Mouse (Mus musculus): ENCODE results near the gene Hmg20b. TPM values are rescaled to one million over a fixed set of nuclear protein-coding genes. Genes with fewer than 3 reads are reported as not detected.
A peak's percentile ranks its signal among the peaks of the same experiment; 100 is the strongest.

Gene Hmg20b
- total RNA-seq (2022), result 10 to 100 TPM; 52.4 to 61.2 (median 57.1) TPM

DNA sequence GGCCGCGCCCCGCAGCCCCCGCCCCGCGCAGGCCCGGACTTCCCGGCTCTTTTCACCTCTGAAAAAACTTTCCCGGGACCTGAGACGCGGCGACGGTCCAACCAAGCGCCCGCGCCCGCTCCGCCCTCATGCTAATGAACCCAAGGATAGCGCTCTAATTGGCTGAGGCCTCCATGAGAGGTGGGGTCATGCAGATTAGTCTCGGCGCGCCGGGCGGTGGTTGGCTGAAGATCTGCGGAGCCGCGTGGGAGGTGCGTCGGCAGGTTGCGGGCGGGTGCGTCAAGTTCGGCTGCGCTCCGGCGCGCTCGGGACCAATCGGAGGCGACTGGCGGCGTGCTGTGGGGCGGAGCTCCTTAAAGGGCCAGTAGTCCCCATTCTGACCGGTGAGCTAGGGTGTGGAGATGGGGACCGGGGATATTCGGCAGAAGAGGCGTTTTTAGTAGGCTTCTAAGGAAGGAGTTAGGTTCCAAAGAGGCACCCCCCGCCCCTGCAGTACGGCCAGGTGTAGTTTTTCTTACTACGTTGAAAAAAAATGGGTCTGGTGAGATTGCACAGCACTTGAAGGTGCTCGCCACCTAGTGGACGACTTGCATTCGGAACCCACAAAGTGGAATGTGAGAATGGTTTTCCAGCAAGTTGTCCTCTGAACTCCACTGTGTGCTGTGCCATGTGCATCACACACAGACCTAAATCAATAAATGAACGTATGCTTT lies at the start of gene Hmg20b:
Hmg20b (minus strand) TSS at position 130 of the 713 bp plus-strand sequence.
- DNase-seq (ENCODE audit: low spot score), result peak; percentile 99

DNA sequence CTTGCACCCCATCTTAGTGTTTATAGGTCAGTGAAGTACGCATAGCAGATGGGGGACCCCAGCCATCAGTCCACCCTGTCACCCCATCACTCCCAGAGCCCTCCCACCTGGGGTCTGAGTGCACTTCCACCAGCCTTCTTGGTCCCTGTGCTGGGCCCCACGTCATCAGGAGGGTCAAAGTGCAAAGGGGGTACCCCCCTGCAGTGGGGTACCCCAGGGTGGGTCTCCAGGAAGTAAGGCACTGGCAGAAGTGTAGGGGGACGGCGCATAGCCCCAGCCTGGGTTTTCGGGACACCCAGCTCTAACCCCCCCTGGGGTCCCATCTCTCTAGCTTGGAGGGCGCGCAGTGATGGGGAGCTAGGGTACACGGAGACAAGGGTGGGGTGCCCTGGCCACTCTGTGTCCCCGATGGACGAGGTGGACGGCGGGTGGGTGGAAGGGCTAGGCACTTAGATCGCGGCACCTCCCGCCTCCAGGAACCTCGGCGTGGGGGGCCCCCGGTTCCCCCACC lies 49.6 kb upstream of the Hmg20b start:
- no peak for DNase-seq (ENCODE audit: low spot score)

DNA sequence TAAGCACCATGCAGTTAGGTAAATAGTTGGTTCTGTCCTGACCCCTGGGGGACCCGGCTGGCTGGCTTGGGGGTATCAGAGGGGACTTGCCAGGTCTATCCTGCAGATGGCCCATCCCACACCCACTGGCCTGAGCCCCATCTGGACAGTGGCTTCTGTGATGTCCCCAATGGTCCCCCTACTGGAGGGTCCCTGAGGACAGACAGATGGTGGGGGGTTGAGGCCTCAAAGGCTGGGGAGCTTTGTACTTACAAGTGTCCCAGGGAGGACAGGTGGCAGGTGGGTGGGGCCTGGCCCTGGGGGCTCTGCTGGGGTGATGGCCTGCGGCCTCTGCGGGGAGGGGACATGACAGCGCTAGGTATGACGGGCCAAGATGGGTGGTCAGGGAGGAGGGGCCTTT lies 49.0 kb upstream of the Hmg20b start:
- no peak for DNase-seq (ENCODE audit: low spot score)

DNA sequence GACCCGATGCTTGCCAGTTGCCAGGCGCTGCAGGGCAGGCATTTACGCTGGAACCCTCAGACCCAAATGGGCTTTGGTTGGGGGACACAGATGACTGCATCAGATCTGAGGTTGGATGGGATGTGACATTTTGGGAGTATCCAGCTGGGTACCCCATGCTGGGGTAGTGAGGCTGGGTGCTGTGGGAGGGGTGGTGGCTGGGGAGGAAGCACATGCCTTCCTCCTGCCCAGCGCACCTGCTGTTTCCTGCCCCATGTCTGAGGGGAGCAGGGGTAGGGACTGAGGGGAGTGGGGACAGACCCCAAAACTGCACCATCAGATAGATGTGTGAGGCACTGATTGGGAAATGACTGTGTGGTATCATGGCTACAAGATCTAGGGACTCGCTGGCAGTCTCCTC lies 46.5 kb upstream of the Hmg20b start:
- no peak for DNase-seq (ENCODE audit: low spot score)

DNA sequence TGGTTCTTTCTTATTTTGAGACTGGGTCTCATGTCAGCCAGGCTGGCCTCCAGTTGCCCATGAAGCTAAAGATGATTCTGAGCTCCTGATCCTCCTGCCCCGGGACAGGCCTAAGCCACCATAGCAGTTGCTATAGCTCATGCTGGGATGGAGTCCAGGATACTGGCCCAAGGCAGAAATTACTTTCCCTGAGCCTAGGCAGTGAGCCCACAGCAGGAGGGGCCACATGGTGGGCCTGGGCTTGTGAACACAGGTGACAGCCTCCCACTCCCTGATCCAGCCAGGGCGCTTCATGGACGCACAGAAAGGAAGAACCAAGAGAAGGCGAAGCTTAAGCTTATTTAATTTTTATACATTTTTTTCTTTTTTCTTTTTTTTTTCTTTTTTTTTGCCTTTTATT lies 45.6 kb upstream of the Hmg20b start:
- DNase-seq (ENCODE audit: low spot score), result no peak

DNA sequence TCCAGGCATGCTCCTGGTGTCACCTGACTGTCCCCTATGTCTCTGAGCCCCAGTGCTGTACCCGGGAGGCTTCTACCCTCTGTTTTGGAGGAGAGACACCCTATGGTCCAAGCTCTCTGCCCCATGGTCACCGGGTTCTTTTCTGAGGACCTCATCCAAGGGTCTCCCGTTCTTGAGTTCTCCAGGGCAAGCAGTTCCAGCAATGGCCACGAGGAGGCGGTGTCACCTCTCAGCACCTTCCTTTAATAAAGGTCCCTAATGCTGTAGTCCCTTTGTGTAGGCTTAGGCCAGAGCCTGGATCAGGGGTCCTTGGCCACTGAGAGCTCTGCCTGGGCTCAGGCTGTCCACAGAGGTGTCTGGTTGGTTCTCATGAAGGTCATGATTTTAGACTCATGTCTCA lies 44.8 kb upstream of the Hmg20b start:
- DNase-seq (ENCODE audit: low spot score), result peak; percentile 75

DNA sequence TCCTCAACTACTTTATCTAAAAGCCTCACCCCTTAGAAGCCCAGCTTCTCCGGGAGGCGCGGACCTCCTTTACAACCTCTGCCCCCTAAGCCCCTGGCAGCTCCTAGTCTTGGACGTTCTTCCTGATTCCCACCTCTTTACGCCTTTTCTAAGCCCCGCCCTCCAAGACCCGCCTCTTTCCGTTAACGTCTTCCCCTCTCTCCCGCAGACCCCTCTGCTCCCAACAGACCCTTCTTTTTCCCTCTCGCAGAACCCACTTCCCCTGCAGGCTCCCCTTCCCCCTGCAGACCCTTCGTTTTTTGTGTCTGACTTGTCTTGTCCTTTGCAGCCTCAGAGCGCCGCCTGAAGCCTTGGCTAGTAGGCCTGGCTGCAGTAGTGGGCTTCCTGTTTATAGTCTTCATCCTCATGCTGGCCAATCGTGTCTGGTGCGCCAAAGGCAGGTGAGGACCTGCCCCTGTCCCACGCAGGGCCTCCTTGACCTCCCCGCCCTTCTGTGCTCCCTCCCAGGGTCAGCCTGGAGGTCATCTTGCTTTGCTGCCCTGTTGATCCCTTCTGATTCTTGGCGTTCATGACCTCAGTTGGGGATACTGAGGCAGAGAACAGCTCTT lies 43.3 kb upstream of the Hmg20b start:
- DNase-seq (ENCODE audit: low spot score), result no peak

DNA sequence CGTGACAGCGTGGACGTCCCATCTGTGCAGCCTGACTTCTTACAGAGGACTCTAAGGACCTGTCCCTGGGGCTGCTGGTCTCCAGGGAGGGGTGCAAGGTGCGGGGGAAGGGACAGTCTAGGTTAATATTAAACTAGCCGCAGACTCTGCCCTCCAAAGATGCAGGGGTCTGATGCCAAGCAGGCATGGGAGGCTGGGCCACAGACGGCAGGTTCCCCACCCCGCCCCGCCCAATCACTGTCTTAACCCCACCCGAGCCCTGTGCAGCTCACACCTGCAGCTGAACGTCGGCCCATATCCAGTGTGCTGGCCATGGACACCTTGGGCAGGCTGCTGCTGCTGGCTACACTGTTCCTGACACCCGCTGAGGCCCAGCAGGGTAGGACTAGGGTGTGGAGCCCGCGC lies 42.5 kb upstream of the Hmg20b start, which contains the start of gene Smim24:
Smim24 (plus strand) TSS at position 271 of the 405 bp plus-strand sequence.
- no peak for DNase-seq (ENCODE audit: low spot score)

DNA sequence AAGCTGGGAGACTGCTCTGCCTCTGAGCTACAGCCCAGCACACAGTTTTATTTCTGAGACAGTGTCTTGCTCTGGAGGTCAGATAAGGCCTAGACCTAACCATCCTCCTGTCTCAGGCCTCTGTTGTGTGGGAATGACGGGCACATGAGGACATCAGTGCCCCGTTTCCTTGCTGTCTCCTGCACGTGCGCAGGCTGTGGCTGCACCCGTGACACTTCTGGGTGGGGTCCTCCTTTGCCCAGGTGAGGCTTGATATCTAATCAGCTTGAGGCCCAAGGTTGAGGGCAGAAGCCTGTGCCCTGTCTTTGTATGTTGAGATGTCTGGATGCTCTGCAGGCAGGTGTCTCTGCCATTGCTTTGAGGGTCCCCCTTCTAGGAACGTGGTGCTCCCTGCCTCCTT lies 42.0 kb upstream of the Hmg20b start:
- no peak for DNase-seq (ENCODE audit: low spot score)

DNA sequence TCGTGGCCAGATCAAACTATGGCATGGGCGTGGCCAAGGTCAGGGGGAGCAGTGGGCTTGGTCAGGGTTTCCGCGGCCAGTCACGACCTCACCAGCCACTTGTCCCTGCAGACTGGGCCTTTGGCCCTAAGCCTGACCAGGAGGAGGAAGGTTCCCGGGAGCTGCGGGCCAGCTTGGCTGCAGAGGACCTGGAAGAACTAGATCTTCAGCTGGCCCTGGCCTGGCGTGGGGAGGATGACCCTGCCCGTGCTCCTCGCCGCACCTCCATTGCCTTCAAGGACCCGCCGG lies 40.3 kb upstream of the Hmg20b start:
- DNase-seq (ENCODE audit: low spot score), result no peak

DNA sequence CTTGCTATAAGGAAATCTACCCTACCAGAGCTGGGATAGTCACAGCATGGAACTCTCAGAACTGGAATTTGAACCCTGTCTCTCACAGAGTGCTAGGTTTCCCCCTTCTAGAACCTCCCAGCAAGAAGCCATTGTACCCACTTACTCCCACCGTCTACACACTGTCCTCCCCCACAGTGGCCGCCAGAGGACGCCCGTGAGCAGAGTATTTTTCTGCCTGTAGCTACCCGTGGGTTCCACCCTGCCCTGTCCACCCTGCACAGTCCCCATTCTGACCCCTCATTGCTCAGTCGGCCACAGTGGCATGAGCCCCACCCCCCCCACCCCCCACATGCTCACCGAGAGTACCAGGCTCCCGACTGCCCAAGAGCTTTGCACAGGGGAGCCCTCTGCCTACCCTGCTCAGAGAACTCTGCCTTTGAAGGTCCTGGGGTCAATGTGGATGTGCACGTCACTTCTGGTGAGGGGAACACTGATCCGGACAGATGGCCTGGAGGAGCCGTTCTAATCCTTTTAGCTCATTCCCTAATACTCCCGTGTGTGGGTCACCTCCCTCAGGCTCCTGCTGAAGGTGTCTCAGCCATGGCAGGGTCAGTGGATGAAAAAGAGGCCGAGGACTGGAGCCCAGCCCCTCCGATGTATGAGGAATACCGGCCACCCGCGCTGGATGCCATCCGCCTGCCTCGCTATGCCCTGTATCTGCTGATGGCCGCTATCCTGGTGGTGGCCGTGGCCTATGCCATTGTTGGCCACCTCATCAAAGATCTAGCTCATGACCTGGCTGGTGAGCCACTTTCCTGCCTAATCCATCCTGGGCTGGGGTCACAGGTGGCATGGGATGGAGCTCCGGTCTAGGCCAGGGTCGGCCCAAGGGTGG lies 39.8 kb upstream of the Hmg20b start:
- peak; percentile 75 for DNase-seq (ENCODE audit: low spot score)

DNA sequence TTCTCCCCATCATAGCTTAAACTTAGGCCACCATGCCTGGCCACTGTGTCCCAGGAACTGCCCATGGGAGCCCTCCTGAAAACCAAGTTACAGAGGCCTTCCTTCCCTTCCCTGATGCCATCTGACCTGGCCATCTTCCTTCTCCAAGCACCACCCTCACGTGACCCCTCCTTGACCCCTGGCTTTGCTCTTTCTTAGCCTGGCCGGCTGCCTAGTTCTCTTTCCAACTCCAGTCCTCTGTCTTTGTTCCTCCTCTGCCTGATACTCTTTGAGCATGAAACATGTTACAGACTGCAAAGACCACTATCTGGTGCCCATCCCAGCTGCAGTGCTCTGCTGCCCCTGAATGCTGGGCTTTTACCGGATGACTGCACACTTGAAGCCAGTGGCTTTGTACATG lies 39.1 kb upstream of the Hmg20b start:
- no peak for DNase-seq (ENCODE audit: low spot score)

DNA sequence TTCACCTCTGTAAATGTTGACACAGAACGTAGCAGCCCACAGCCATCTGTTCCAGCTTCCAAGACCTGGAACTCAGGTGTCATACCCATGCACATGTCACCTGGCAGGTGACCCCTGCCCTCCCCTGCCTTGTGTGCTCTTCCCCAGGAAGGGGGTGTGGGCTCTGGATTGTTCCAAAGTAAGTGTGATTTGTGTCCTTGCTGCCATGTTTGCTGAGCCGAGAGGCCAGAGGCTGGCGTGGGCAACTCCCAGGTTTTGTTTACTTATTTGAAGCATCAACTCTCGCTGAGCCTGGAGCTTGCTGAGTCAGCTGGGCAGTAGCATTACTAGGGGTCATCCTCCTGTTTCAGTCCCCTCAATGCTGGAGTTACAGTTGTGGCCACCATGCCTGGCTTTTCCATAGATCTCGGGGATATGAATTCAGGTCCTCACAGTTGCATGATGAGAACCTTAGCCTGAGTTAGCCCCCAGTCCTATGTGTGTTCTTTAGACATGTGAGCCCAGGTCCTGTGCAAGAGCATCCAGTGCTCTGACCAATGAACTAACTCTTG lies 38.3 kb upstream of the Hmg20b start, which contains the start of gene Gm48552:
Gm48552 (plus strand) TSS at position 501 of the 551 bp plus-strand sequence.
- DNase-seq (ENCODE audit: low spot score), result no peak

DNA sequence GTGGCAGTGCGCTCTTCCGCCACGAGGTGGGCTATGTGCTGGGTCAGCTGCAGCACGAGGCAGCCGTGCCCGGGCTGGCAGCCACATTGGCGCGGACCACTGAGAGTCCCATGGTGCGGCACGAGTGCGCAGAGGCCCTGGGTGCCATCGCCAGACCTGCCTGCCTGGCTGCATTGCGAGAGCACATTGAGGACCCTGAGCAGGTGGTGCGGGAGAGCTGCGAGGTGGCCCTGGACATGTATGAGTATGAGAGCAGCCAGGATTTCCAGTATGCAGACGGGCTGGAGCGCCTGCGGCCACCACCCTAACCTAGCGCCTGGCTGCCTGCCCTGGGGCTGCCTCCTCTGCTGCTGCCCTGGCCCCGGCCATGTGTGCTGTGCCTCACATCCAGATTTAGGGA lies 37.4 kb upstream of the Hmg20b start:
- no peak for DNase-seq (ENCODE audit: low spot score)

DNA sequence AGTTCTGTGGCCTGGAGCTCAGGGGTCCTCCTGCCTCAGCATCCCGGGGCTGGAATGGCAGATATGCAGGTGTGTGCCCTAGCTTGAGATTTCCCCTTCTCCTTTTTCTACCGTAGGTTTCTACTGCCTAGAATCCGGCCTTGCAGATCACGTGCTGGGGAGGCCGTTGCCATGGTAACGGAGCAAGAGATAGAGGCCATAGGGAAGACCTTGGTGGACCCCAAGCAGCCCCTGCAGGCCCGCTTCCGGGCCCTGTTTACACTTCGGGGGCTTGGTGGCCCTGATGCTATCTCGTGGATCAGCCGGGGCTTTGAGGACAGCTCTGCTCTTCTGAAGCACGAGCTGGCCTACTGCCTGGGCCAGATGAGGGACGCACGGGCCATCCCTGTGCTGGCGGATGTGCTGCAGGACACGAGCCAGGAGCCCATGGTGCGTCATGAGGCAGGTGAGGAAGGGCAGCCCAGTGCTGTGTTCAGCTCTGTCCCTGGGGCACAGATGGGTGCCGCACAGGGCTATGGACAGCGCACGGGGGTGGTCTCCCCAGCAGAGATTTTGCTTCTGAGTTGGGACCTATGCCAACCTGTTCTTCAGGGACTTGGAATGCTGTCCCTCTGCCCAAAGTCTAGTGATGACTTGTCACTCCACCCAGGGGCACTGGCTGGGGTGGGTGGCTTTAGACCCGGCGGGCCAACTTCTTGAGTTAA lies 35.5 kb upstream of the Hmg20b start:
- DNase-seq (ENCODE audit: low spot score), result no peak

DNA sequence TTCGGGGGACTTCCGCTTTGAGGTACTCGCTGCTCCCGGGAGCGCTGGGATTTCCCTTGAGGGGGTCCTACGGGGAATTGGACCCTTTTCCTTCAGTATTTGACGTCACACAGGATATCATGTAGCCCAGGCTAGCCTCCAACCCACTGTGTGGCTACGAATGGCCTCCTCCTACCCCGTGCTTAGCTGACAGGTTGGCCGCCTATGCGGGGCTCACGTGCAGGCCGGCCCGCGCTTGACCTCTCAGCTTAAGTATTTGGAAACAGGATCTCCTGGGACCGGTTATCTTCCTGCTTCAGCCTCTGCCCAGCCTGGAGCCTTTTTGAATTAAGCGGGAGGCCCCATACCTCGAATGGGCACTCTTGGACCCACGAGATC lies 34.3 kb upstream of the Hmg20b start:
- no peak for DNase-seq (ENCODE audit: low spot score)

DNA sequence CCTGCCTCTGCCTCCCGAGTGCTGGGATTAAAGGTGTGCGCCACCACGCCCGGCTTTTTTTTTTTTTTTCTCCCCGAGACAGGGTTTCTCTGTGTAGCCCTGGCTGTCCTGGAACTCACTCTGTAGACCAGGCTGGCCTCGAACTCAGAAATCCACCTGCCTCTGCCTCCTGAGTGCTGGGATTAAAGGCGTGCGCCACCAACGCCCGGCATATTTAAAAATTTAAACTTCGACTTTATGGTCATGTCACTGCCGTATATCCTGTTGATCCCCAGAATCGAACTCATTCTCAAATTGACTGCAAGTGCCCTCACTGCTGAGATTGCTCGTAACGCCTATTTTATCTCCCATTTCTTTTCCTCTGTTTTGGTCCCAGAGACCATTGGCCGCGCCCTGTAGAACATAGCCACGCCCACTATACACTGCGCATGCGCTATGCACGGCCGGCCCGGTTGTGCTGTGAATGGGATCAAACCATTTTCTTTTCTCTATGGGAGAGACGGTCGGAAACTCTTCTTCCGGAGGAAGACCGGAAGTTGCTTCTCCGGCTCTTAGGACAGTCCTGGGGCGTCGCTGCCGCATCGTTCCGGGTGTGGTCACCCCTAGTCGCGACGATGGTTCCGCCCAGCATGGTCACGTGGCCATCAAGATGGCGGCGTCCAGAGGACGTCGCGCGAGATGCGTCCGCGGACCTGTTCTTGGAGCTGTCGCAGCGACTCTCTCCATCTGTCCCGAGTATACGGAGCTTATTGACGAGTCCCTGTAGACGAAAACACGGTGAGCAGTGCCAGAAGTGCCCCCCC lies 33.7 kb upstream of the Hmg20b start, which contains the start of the genes Dohh and Gm48551:
Dohh (plus strand) TSS at position 627 of the 803 bp plus-strand sequence.
Gm48551 (plus strand) TSS at position 665 of the 803 bp plus-strand sequence.
- peak; percentile 99 for DNase-seq (ENCODE audit: low spot score)

DNA sequence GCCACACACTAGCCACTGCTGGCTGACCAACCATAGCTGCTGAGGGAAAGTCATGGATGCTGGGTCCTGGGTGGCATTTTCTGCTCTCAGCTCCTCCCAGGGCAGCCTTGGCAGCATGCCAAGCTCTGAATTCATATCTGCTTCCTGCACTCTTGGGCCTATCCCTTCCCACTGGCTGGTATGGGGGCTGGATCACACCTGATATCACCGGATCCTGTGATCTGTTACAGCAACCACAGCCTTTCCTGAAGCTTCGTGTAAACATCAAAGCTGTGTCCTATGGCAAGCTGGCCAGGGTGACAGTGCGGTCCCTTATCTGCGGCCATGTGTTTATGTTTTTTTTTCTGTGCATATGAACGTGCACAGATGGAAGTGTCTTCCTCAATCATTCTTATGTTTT lies 31.8 kb upstream of the Hmg20b start:
- no peak for DNase-seq (ENCODE audit: low spot score)

DNA sequence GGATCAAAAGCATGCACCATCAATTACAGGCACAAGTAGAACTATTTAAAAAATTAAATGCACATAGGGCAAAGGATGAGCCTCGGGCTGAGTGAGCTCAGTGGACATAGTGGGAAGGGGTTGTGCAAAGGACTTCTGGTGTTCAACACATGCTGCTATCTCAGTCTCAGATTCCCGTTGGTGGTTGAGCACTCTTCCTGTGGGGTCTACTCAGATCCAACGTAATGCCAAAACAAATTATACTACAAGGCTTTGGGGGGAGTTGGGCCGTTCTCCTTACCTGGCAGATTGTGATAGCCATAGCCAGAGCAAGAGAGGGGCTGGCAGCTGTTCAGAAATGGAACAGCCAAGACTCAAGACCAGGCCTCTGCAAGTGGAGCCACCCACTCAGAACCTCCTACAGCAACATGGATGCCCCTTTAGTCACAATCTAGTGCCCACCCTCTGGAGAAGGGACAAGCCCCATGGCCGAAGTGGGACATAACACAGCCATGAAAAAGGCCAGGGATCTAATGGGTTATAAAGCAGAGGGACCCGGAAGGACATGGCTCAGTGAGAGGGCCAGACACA lies 29.6 kb upstream of the Hmg20b start:
- DNase-seq (ENCODE audit: low spot score), result no peak

DNA sequence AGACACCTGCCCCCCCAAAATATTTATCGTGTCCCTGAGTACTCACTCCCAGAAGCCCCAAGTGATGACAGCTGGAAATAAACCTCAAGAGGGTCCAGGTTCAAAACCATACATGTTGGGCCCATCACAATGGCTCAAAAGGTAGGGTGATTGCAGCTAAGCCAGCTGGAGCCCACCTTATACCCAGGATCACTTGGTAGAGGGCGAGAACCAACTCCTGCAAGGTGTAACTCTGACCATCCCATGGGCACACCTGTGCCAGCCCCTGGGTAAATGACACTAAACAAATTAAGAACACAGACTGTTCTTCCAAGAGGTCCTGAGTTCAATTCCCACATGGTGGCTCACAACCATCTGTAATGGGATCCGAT lies 28.9 kb upstream of the Hmg20b start:
- no peak for DNase-seq (ENCODE audit: low spot score)

All from heart, adult 8-10 months (tissue).